29 mouse cellular contexts compared by ENCODE assay signal in genomic region chr1:74117876-74118275, GRCm38 (mm10). TPM values are rescaled to one million over a fixed set of nuclear protein-coding genes. Genes with fewer than 3 reads are reported as not detected.
DNase-seq lines count a peak whose midpoint lies in the region; ATAC-seq and TF ChIP-seq lines count a peak whose summit lies in the region.
"Had no signal": no experiment of that assay in that cellular context is flagged by ENCODE, and none has a peak within 500 bp of the region (broad histone marks: within the 10 kb centered on the region; RNA-seq: fewer than 3 reads in every experiment).

No protein-coding gene starts in this region.

- no peak overlapping the region for H3K9ac ChIP-seq in heart, embryonic 11.5 days (ENCODE audit: low read depth, low read length)
- H3K9ac ChIP-seq in kidney, embryonic 14.5 days (ENCODE audit: low read depth, low read length) = no peak overlapping the region
- H3K9ac ChIP-seq: embryonic facial prominence, embryonic 13.5 days; forebrain, embryonic 12.5 days; forebrain, embryonic 15.5 days; heart, embryonic 12.5 days; heart, embryonic 15.5 days; hindbrain, embryonic 12.5 days; hindbrain, embryonic 15.5 days had no signal

- peaks cover 12% of the 10 kb centered on the region for H3K4me1 ChIP-seq in heart, embryonic 10.5 days
- peaks cover 10% of the 10 kb centered on the region; the same call in 1 of the 2 replicates for H3K4me1 ChIP-seq in heart, embryonic 11.5 days (ENCODE audit: control insufficient read depth, insufficient read depth, low read length)
- peaks cover 11% of the 10 kb centered on the region for H3K4me1 ChIP-seq in kidney, adult 2 months (ENCODE audit: control insufficient read depth, insufficient read depth, low read length)
- peaks cover 4% of the 10 kb centered on the region; the same call in 1 of the 2 replicates for H3K4me1 ChIP-seq in kidney, embryonic 14.5 days (ENCODE audit: control insufficient read depth, insufficient read depth, low read length)

- WGBS in heart, embryonic 10.5 days = 77% methylated on average over 6 of the region's 6 CpGs
- 80% methylated on average over 6 of the region's 6 CpGs for WGBS in heart, embryonic 11.5 days (ENCODE audit: insufficient replicate concordance)
- 70% methylated on average over 6 of the region's 6 CpGs for WGBS in kidney, adult 2 months
- WGBS in kidney, embryonic 14.5 days = 86% methylated on average over 6 of the region's 6 CpGs

- H3K4me3 ChIP-seq in heart, embryonic 10.5 days = no peak overlapping the region
- H3K4me3 ChIP-seq in heart, embryonic 11.5 days (ENCODE audit: low read depth, low read length) = no peak overlapping the region
- H3K4me3 ChIP-seq in kidney, adult 2 months (ENCODE audit: insufficient read depth, low read depth, low read length) = no peak overlapping the region
- no peak overlapping the region for H3K4me3 ChIP-seq in kidney, embryonic 14.5 days (ENCODE audit: low read length)
- H3K4me3 ChIP-seq: embryonic facial prominence, embryonic 10.5 days; embryonic facial prominence, embryonic 13.5 days; erythroblast, embryonic 14.5 days; forebrain, embryonic 12.5 days; forebrain, embryonic 15.5 days; heart, embryonic 12.5 days; heart, embryonic 15.5 days; hindbrain, embryonic 12.5 days; hindbrain, embryonic 15.5 days had no signal

- ATAC-seq in heart, embryonic 11.5 days (replicated peaks; ENCODE audit: insufficient number of reproducible peaks, low FRiP score, low TSS enrichment) = no peak
- ATAC-seq in kidney, embryonic 14.5 days (ENCODE audit: low FRiP score, low TSS enrichment) = no peak
- ATAC-seq: activated CD4-positive, CD25-positive, alpha-beta regulatory T cell, adult 4 months; forebrain, embryonic 15.5 days had no signal

- H3K4me2 ChIP-seq in heart, embryonic 11.5 days = no peak overlapping the region
- no peak overlapping the region for H3K4me2 ChIP-seq in kidney, embryonic 14.5 days (replicated peaks; ENCODE audit: low read depth, low read length)
- H3K4me2 ChIP-seq: embryonic facial prominence, embryonic 13.5 days; forebrain, embryonic 12.5 days; forebrain, embryonic 15.5 days; heart, embryonic 12.5 days; heart, embryonic 15.5 days; hindbrain, embryonic 12.5 days; hindbrain, embryonic 15.5 days had no signal

- TF ChIP-seq POLR2A in kidney, adult 2 months (IDR thresholded peaks at IDR 0.05; ENCODE audit: low read depth, low read length) = no peak

- no peak for TF ChIP-seq CTCF in kidney, adult 2 months (conservative IDR thresholded peaks at IDR 0.05; ENCODE audit: insufficient read depth, insufficient read length, low read depth, low read length)

- H3K27ac ChIP-seq in heart, embryonic 10.5 days = no peak overlapping the region
- H3K27ac ChIP-seq in heart, embryonic 11.5 days (ENCODE audit: low read depth, low read length) = no peak overlapping the region
- H3K27ac ChIP-seq in kidney, adult 2 months (ENCODE audit: insufficient read depth, low read depth, low read length) = peak overlapping the region; percentile 49; the same call in 1 of the 2 replicates
- H3K27ac ChIP-seq in kidney, embryonic 14.5 days (ENCODE audit: low read depth, low read length) = no peak overlapping the region
- H3K27ac ChIP-seq: embryonic facial prominence, embryonic 10.5 days; embryonic facial prominence, embryonic 13.5 days; forebrain, embryonic 12.5 days; forebrain, embryonic 15.5 days; heart, embryonic 15.5 days; hindbrain, embryonic 12.5 days; hindbrain, embryonic 15.5 days had no signal

- peak; percentile 92 for DNase-seq in heart, adult 11 months
- no peak for DNase-seq in heart, embryonic 10.5 days (ENCODE audit: low spot score)
- peak; percentile 48 for DNase-seq in heart, adult 8-10 months (ENCODE audit: low spot score)
- DNase-seq in kidney, adult 2 months = peak; percentile 68
- no peak for DNase-seq in kidney, postnatal 14 days
- DNase-seq in kidney, postnatal 36 days = peak; percentile 50 to 53
- DNase-seq: adrenal gland, adult 8-10 months; adrenal gland, postnatal 25 days; cerebellum, adult 11-12 months; cerebellum, adult 8-10 months; cerebellum, postnatal 10 days; cerebellum, postnatal 36 days; embryo, embryonic 11 days; gastrocnemius, postnatal 25 days had no signal

- H3K9me3 ChIP-seq in heart, embryonic 10.5 days = no peaks in the 10 kb centered on the region
- H3K9me3 ChIP-seq in heart, embryonic 11.5 days (replicated peaks; ENCODE audit: control insufficient read depth, low read length) = no peaks in the 10 kb centered on the region
- H3K9me3 ChIP-seq in kidney, embryonic 14.5 days (ENCODE audit: control insufficient read depth, low read length) = no peaks in the 10 kb centered on the region
- H3K9me3 ChIP-seq: embryonic facial prominence, embryonic 10.5 days; embryonic facial prominence, embryonic 13.5 days; forebrain, embryonic 12.5 days; forebrain, embryonic 15.5 days; heart, embryonic 12.5 days; heart, embryonic 15.5 days; hindbrain, embryonic 12.5 days; hindbrain, embryonic 15.5 days had no signal

- H3K36me3 ChIP-seq in heart, embryonic 10.5 days = no peaks in the 10 kb centered on the region
- no peaks in the 10 kb centered on the region for H3K36me3 ChIP-seq in heart, embryonic 11.5 days (ENCODE audit: control insufficient read depth, insufficient read depth, low read length)
- no peaks in the 10 kb centered on the region for H3K36me3 ChIP-seq in kidney, adult 2 months (ENCODE audit: control insufficient read depth, insufficient read depth, low read length)
- no peaks in the 10 kb centered on the region for H3K36me3 ChIP-seq in kidney, embryonic 14.5 days (ENCODE audit: control insufficient read depth, insufficient read depth, low read length)
- H3K36me3 ChIP-seq: embryonic facial prominence, embryonic 10.5 days; embryonic facial prominence, embryonic 13.5 days; forebrain, embryonic 12.5 days; forebrain, embryonic 15.5 days; heart, embryonic 12.5 days; heart, embryonic 15.5 days; hindbrain, embryonic 12.5 days; hindbrain, embryonic 15.5 days had no signal

- peaks cover 56% of the 10 kb centered on the region for H3K27me3 ChIP-seq in heart, embryonic 10.5 days (ENCODE audit: insufficient read depth, poor library complexity, severe bottlenecking)
- peaks cover 19% of the 10 kb centered on the region for H3K27me3 ChIP-seq in heart, embryonic 11.5 days (ENCODE audit: control insufficient read depth, insufficient read depth, low read length)
- no peaks in the 10 kb centered on the region for H3K27me3 ChIP-seq in kidney, adult 2 months (replicated peaks; ENCODE audit: control insufficient read depth, insufficient read depth, low read length)
- H3K27me3 ChIP-seq in kidney, embryonic 14.5 days (ENCODE audit: control insufficient read depth, insufficient read depth, low read length) = peaks cover under 1% of the 10 kb centered on the region; the same call in 1 of the 2 replicates
- H3K27me3 ChIP-seq: forebrain, embryonic 15.5 days; heart, embryonic 15.5 days had no signal

RNA-seq across cellular contexts. Expression of gene Tns1, which starts 6.4 kb away (rescaled TPM):
- polyA plus RNA-seq in heart, embryonic 10.5 days (2016; fragmentation: Nextera tagmentation; extraction: Ambion mirVana) = 49.8 and 75.4 TPM in 2 replicates
- 100 to 1,000 TPM; 733 to 828 (median 798) TPM for total RNA-seq in heart, adult 8-10 months (2022)
- 71.9 and 75.6 TPM in 2 replicates for polyA plus RNA-seq in heart, embryonic 11.5 days (2014; fragmentation: Nextera tagmentation; extraction: Ambion mirVana)
- 400 and 465 TPM in 2 replicates for polyA plus RNA-seq in kidney, adult 2 months (2012; rRNA removed)
- polyA plus RNA-seq in kidney, embryonic 14.5 days (2014; fragmentation: Nextera tagmentation; extraction: Ambion mirVana) = 40.1 and 59.2 TPM in 2 replicates

RNA-seq across cellular contexts. Expression of gene Rufy4, which starts 7.5 kb away (rescaled TPM):
- polyA plus RNA-seq in heart, embryonic 10.5 days (2016; fragmentation: Nextera tagmentation; extraction: Ambion mirVana) = 0.16 and 0.23 TPM in 2 replicates
- total RNA-seq in heart, adult 8-10 months (2022) = 1 to 10 TPM in 3 of 4 experiments, under 1 TPM in 1; 0.52 to 1.8 (median 1.3) TPM
- 0.21 and 0.39 TPM in 2 replicates for polyA plus RNA-seq in heart, embryonic 11.5 days (2014; fragmentation: Nextera tagmentation; extraction: Ambion mirVana)
- polyA plus RNA-seq in kidney, adult 2 months (2012; rRNA removed) = 2.4 and 3.3 TPM in 2 replicates
- polyA plus RNA-seq in kidney, embryonic 14.5 days (2014; fragmentation: Nextera tagmentation; extraction: Ambion mirVana) = not detected in 2 replicates
- total RNA-seq: ES-E14; gastrocnemius, adult 8-10 months had no signal
- polyA plus RNA-seq: activated CD4-positive, CD25-positive, alpha-beta regulatory T cell, adult 4 months; cortical plate, adult 2 months; erythroblast, embryonic 14.5 days had no signal

RNA-seq across cellular contexts. Expression of gene Cxcr2, which starts 35.9 kb away (rescaled TPM):
- polyA plus RNA-seq in heart, embryonic 10.5 days (2016; fragmentation: Nextera tagmentation; extraction: Ambion mirVana) = 0.09 and 0.20 TPM in 2 replicates
- under 1 TPM in 2 of 4 experiments, not detected in 2; 0.23 to 0.44 TPM for total RNA-seq in heart, adult 8-10 months (2022)
- polyA plus RNA-seq in heart, embryonic 11.5 days (2014; fragmentation: Nextera tagmentation; extraction: Ambion mirVana) = 0.07 TPM in 1 of 2 replicates, not detected in the other
- 0.07 and 0.55 TPM in 2 replicates for polyA plus RNA-seq in kidney, adult 2 months (2012; rRNA removed)
- polyA plus RNA-seq in kidney, embryonic 14.5 days (2014; fragmentation: Nextera tagmentation; extraction: Ambion mirVana) = 0.10 TPM in 1 of 2 replicates, not detected in the other
- total RNA-seq: adrenal gland, postnatal 25 days; gastrocnemius, adult 8-10 months; gastrocnemius, postnatal 25 days had no signal
- polyA plus RNA-seq: cortical plate, adult 2 months; forebrain, embryonic 12.5 days; hindbrain, embryonic 12.5 days had no signal

Comparison
In these comparisons a context has a peak if more than half of its experiments do, and no peak if none do; other contexts are left out.
1. DNase-seq: peak in heart, adult 11 months (single experiment), heart, adult 8-10 months (single experiment), kidney, adult 2 months (single experiment) and kidney, postnatal 36 days (2 of 2); none in heart, embryonic 10.5 days (single experiment) and kidney, postnatal 14 days (single experiment).